Mouse (Mus musculus): ENCODE results near the gene Svopl. TPM values are rescaled to one million over a fixed set of nuclear protein-coding genes. Genes with fewer than 3 reads are reported as not detected.

Svopl gene
- polyA plus RNA-seq, 1 experiment from 2014 or later = 0.64 TPM

- DNase-seq (ENCODE audit: low spot score) (no peak), ATAC-seq (ENCODE audit: insufficient read depth, low FRiP score, low TSS enrichment) (no peak)
- H3K4me3 ChIP-seq (ENCODE audit: low read depth, low read length) = no peak overlapping the region
- 85% methylated on average over 7 of the region's 7 CpGs for WGBS
- H3K27ac ChIP-seq (ENCODE audit: low read depth, low read length) = no peak overlapping the region
- H3K27me3 ChIP-seq (ENCODE audit: control insufficient read depth, insufficient read depth, low read length) = no peaks in the 10 kb centered on the region
- no peaks in the 10 kb centered on the region for H3K36me3 ChIP-seq (ENCODE audit: control insufficient read depth, insufficient read depth, low read length)
- no peak overlapping the region for H3K4me2 ChIP-seq (ENCODE audit: low read depth)
- no peak overlapping the region for H3K9ac ChIP-seq (ENCODE audit: low read length)
- no peaks in the 10 kb centered on the region for H3K4me1 ChIP-seq (ENCODE audit: control insufficient read depth, insufficient read depth, low read length)
- H3K9me3 ChIP-seq (ENCODE audit: control insufficient read depth, low read length) = no peaks in the 10 kb centered on the region
These were observed 25.4 kb downstream of the Svopl start for GRCm38 (mm10) chr6:38021406-38021805.

DNA sequence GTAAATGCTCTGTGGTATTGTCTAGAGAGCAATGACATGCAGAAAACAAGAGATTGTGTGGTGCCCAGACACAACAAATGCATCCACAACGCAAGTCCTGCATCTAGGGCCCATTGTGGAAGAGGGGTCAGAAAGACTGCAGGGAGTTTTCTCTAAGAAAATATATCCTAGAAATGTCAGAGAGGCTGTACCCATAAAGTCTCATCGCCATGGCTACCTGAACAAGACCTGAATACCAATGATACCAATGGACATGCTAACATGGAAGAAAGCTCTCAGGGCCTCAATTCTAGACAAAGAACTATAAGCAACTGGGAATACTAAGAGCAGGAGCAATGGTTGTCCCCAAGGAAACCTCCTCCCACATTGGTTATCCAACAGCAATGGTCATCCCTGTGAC, 34.0 kb downstream of the Svopl start:
- ATAC-seq (ENCODE audit: insufficient read depth, low FRiP score, low TSS enrichment) (peak; percentile 60; the same call in 1 of the 2 replicates), DNase-seq (ENCODE audit: low spot score) (peak; percentile 37)
- no peaks in the 10 kb centered on the region for H3K9me3 ChIP-seq (ENCODE audit: control insufficient read depth, low read length)
- no peaks in the 10 kb centered on the region for H3K27me3 ChIP-seq (ENCODE audit: control insufficient read depth, insufficient read depth, low read length)
- H3K4me3 ChIP-seq (ENCODE audit: low read depth, low read length) = no peak overlapping the region
- no peaks in the 10 kb centered on the region for H3K36me3 ChIP-seq (ENCODE audit: control insufficient read depth, insufficient read depth, low read length)
- WGBS = 62% methylated on average over 2 of the region's 2 CpGs
- H3K27ac ChIP-seq (ENCODE audit: low read depth, low read length) = no peak overlapping the region
- H3K9ac ChIP-seq (ENCODE audit: low read length) = no peak overlapping the region
- H3K4me2 ChIP-seq (ENCODE audit: low read depth) = no peak overlapping the region
- H3K4me1 ChIP-seq (ENCODE audit: control insufficient read depth, insufficient read depth, low read length) = no peaks in the 10 kb centered on the region

DNA sequence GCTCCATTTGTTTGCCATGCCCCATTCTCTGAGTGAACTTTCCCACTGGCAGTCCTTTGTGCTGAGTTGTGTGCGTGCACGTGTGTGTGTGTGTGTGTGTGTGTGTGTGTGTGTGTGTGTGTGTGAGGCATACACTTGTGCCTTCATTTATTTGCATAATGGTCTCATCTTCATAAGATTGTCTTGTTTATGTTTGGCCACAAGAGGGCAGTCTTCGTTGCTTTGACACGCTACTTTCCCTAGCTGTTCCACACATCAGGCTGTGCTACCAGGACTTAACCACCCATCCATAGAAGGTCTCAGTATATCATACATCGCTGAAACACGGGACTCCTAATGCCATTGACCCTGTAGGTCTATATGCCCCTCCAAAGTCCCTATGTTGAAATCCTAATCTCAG, 39.3 kb downstream of the Svopl start:
- H3K4me2 ChIP-seq (ENCODE audit: low read depth) = no peak overlapping the region
- no peak overlapping the region for H3K9ac ChIP-seq (ENCODE audit: low read length)
- no peaks in the 10 kb centered on the region for H3K9me3 ChIP-seq (ENCODE audit: control insufficient read depth, low read length)
- no peak overlapping the region for H3K4me3 ChIP-seq (ENCODE audit: low read depth, low read length)
- no peaks in the 10 kb centered on the region for H3K36me3 ChIP-seq (ENCODE audit: control insufficient read depth, insufficient read depth, low read length)
- DNase-seq (ENCODE audit: low spot score) (peak; percentile 44), ATAC-seq (ENCODE audit: insufficient read depth, low FRiP score, low TSS enrichment) (0 out of 2 replicates have a peak, but pooled peaks have one; percentile 9)
- no peaks in the 10 kb centered on the region for H3K27me3 ChIP-seq (ENCODE audit: control insufficient read depth, insufficient read depth, low read length)
- 18% methylated on average over 6 of the region's 6 CpGs for WGBS
- H3K27ac ChIP-seq (ENCODE audit: low read depth, low read length) = no peak overlapping the region
- no peaks in the 10 kb centered on the region for H3K4me1 ChIP-seq (ENCODE audit: control insufficient read depth, insufficient read depth, low read length)

DNA sequence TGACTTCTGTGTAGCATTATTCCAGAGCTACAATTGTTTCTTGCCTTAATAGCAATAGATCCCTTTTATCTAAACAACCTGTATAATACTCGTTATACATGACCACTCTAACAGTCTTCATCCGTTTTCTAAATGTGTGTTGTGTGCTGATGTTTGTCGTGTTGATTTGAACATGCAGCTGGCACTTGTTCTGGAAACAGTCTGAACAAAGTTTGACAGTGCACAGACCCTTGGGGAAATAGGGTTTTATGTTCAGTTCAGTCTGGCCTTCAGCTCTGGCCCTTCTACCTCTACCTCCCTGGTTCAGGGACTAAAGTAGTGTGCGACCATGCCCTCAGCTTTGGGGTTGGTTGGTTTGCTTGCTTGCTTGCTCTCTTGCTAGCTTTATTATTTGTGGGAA, 79.4 kb downstream of the Svopl start:
- Histone ChIP-seq H3K4me3 (ENCODE audit: low read depth, low read length) (no peak overlapping the region), H3K4me1 (ENCODE audit: control insufficient read depth, insufficient read depth, low read length) (no peaks in the 10 kb centered on the region), H3K4me2 (ENCODE audit: low read depth) (no peak overlapping the region), H3K27me3 (ENCODE audit: control insufficient read depth, insufficient read depth, low read length) (no peaks in the 10 kb centered on the region), H3K9me3 (ENCODE audit: control insufficient read depth, low read length) (no peaks in the 10 kb centered on the region), H3K27ac (ENCODE audit: low read depth, low read length) (no peak overlapping the region), H3K36me3 (ENCODE audit: control insufficient read depth, insufficient read depth, low read length) (peaks cover 12% of the 10 kb centered on the region), H3K9ac (ENCODE audit: low read length) (no peak overlapping the region)
- DNase-seq (ENCODE audit: low spot score) = no peak
- no peak for ATAC-seq (ENCODE audit: insufficient read depth, low FRiP score, low TSS enrichment)
- 93% methylated on average over 4 of the region's 4 CpGs for WGBS

DNA sequence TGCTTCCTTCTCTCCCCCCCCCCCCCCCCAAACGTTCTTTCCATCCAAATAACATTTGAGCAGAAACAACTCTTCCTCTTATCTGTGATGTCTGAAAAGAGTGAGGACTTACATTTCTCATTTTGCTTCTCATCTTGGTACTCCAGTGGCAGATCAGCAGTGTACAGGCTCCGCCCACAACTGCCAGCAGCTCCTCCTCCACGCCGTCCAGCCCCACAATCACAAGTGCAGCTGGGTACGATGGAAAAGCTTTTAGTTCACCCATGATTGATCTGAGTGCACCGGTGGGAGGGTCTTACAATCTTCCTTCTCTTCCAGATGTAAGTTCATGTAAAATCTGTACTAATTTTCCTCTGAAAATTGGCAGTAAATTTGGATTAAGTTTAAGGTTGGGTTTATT, 95.5 kb downstream of the Svopl start:
- 83% methylated on average over 6 of the region's 6 CpGs for WGBS
- H3K4me2 ChIP-seq (ENCODE audit: low read depth) = no peak overlapping the region
- no peaks in the 10 kb centered on the region for H3K27me3 ChIP-seq (ENCODE audit: control insufficient read depth, insufficient read depth, low read length)
- H3K4me3 ChIP-seq (ENCODE audit: low read depth, low read length) = no peak overlapping the region
- DNase-seq (ENCODE audit: low spot score) (no peak), ATAC-seq (ENCODE audit: insufficient read depth, low FRiP score, low TSS enrichment) (no peak)
- H3K36me3 ChIP-seq (ENCODE audit: control insufficient read depth, insufficient read depth, low read length) = peaks cover 3% of the 10 kb centered on the region; the same call in 1 of the 2 replicates
- no peak overlapping the region for H3K27ac ChIP-seq (ENCODE audit: low read depth, low read length)
- no peak overlapping the region for H3K9ac ChIP-seq (ENCODE audit: low read length)
- H3K4me1 ChIP-seq (ENCODE audit: control insufficient read depth, insufficient read depth, low read length) = no peaks in the 10 kb centered on the region
- H3K9me3 ChIP-seq (ENCODE audit: control insufficient read depth, low read length) = no peaks in the 10 kb centered on the region

GRCm38 (mm10) chr6:37936498-37936897, 110.3 kb downstream of the Svopl start:
- no peak overlapping the region for H3K4me2 ChIP-seq (ENCODE audit: low read depth)
- no peak overlapping the region for H3K27ac ChIP-seq (ENCODE audit: low read depth, low read length)
- H3K4me1 ChIP-seq (ENCODE audit: control insufficient read depth, insufficient read depth, low read length) = peaks cover 6% of the 10 kb centered on the region; the same call in 1 of the 2 replicates
- no peaks in the 10 kb centered on the region for H3K36me3 ChIP-seq (ENCODE audit: control insufficient read depth, insufficient read depth, low read length)
- DNase-seq (ENCODE audit: low spot score) (no peak), ATAC-seq (ENCODE audit: insufficient read depth, low FRiP score, low TSS enrichment) (no peak)
- WGBS = 27% methylated on average over 6 of the region's 6 CpGs
- no peaks in the 10 kb centered on the region for H3K9me3 ChIP-seq (ENCODE audit: control insufficient read depth, low read length)
- H3K9ac ChIP-seq (ENCODE audit: low read length) = no peak overlapping the region
- H3K4me3 ChIP-seq (ENCODE audit: low read depth, low read length) = no peak overlapping the region
- no peaks in the 10 kb centered on the region for H3K27me3 ChIP-seq (ENCODE audit: control insufficient read depth, insufficient read depth, low read length)

Other genes starting within 250 kb of the Svopl start
- gene Trim24, start 176.2 kb downstream of the Svopl start, polyA plus RNA-seq (2014; fragmentation: Nextera tagmentation; extraction: Ambion mirVana) = 38.8 and 39.9 TPM in 2 replicates
- not detected in 2 replicates for gene Tmem213, start 62.3 kb upstream of the Svopl start, polyA plus RNA-seq (2014; fragmentation: Nextera tagmentation; extraction: Ambion mirVana)
- gene Atp6v0a4, start 77.6 kb upstream of the Svopl start, polyA plus RNA-seq (2014; fragmentation: Nextera tagmentation; extraction: Ambion mirVana) = not detected in 2 replicates
- gene D630045J12Rik, start 207.0 kb upstream of the Svopl start, polyA plus RNA-seq (2014; fragmentation: Nextera tagmentation; extraction: Ambion mirVana) = 12.9 and 13.5 TPM in 2 replicates

Data from neural tube, embryonic 11.5 days (tissue).